Mouse (Mus musculus) activated CD4-positive, CD25-positive, alpha-beta regulatory T cell (primary cell): ENCODE measurements around the gene H2-Aa. TPM values are rescaled to one million over a fixed set of nuclear protein-coding genes. Genes with fewer than 3 reads are reported as not detected.

ENCODE experiments used
- polyA plus RNA-seq, 2 experiments: library from polyadenylated mRNA; unstranded; fragments of 100-300 nt; shearing (Covaris generic); gene quantifications; one replicate each; pipeline ENCODE4 v1.2.1; 2017

The H2-Aa gene
- polyA plus RNA-seq = 10 to 100 TPM; 26.9 to 81.9 TPM

GRCm38 (mm10) chr17:34287648-34288047 is at the start of gene H2-Aa:
H2-Aa (minus strand) TSS chr17:34287823.

GRCm38 (mm10) chr17:34325436-34325835 is 37.8 kb upstream of the H2-Aa start, which contains the start of gene H2-Eb2:
H2-Eb2 (plus strand) TSS chr17:34325665.

GRCm38 (mm10) chr17:34305380-34306030 is 17.9 kb upstream of the H2-Aa start, which contains the start of gene H2-Eb1:
H2-Eb1 (plus strand) TSS chr17:34305867.

GRCm38 (mm10) chr17:34257594-34258375 is 29.8 kb downstream of the H2-Aa start, which contains the start of gene H2-Ab1:
H2-Ab1 (plus strand) TSS chr17:34257689.

GRCm38 (mm10) chr17:34238706-34239105 is 48.9 kb downstream of the H2-Aa start, which contains the start of gene H2-Ob:
H2-Ob (plus strand) TSS chr17:34238903.

Other genes with a start within 250 kb of the H2-Aa start
- gene Col11a2, start 248.4 kb downstream of the H2-Aa start, polyA plus RNA-seq = 1 to 10 TPM in 1 of 2 experiments, under 1 TPM in 1; 0.86 to 1.7 TPM
- gene H2-Oa, start 195.5 kb downstream of the H2-Aa start, polyA plus RNA-seq = 10 to 100 TPM; 19.9 to 60.5 TPM
- gene H2-DMa, start 168.3 kb downstream of the H2-Aa start, polyA plus RNA-seq = 100 to 1,000 TPM; 113 to 424 TPM
- 100 to 1,000 TPM; 158 to 192 TPM for gene Brd2, start 165.2 kb downstream of the H2-Aa start, polyA plus RNA-seq
- gene H2-DMb2, start 144.5 kb downstream of the H2-Aa start, polyA plus RNA-seq = 10 to 100 TPM in 1 of 2 experiments, 1 to 10 TPM in 1; 6.4 to 25.9 TPM
- 10 to 100 TPM in 1 of 2 experiments, 1 to 10 TPM in 1; 3.4 to 17.2 TPM for gene H2-DMb1, start 134.8 kb downstream of the H2-Aa start, polyA plus RNA-seq
- 100 to 1,000 TPM; 385 to 581 TPM for gene Tap1, start 100.3 kb downstream of the H2-Aa start, polyA plus RNA-seq
- gene Psmb9, start 100.1 kb downstream of the H2-Aa start, polyA plus RNA-seq = 100 to 1,000 TPM; 596 to 730 TPM
- 1,000 to 10,000 TPM; 1,449 to 1,599 TPM for gene Psmb8, start 90.1 kb downstream of the H2-Aa start, polyA plus RNA-seq
- gene Tap2, start 84.3 kb downstream of the H2-Aa start, polyA plus RNA-seq = 100 to 1,000 TPM; 207 to 347 TPM
- gene H2-Ob, start 48.9 kb downstream of the H2-Aa start, polyA plus RNA-seq = 10 to 100 TPM; 22.8 to 55.0 TPM
- 10 to 100 TPM; 40.5 to 91.7 TPM for gene H2-Ab1, start 30.1 kb downstream of the H2-Aa start, polyA plus RNA-seq
- 10 to 100 TPM; 30.6 to 66.6 TPM for gene H2-Eb1, start 18.0 kb upstream of the H2-Aa start, polyA plus RNA-seq
- not detected for gene H2-Eb2, start 37.8 kb upstream of the H2-Aa start, polyA plus RNA-seq
- gene Btnl2, start 67.0 kb upstream of the H2-Aa start, polyA plus RNA-seq = under 1 TPM in 1 of 2 experiments, not detected in 1; 0.32 TPM
- gene Btnl1, start 89.3 kb upstream of the H2-Aa start, polyA plus RNA-seq = not detected
- gene BC051142, start 111.0 kb upstream of the H2-Aa start, polyA plus RNA-seq = under 1 TPM in 1 of 2 experiments, not detected in 1; 0.29 TPM
- gene Btnl4, start 189.5 kb upstream of the H2-Aa start, polyA plus RNA-seq = under 1 TPM; 0.52 to 0.63 TPM
- gene Btnl6, start 229.5 kb upstream of the H2-Aa start, polyA plus RNA-seq = 1 to 10 TPM in 1 of 2 experiments, not detected in 1; 1.0 TPM